Mouse (Mus musculus) kidney, adult 2 months (tissue): Measurements from ENCODE around the gene Rpl12. TPM values are rescaled to one million over a fixed set of nuclear protein-coding genes. Genes with fewer than 3 reads are reported as not detected.
A peak's percentile ranks its signal among the peaks of the same experiment; 100 is the strongest.

Experiments used
- DNase-seq: peaks from one replicate; pipeline ENCODE4 v3.0.0; 2021
- H3K27ac ChIP-seq: fragments of 200-500 bp; 2 replicates; pipeline ENCODE4 v1.5.1; 2012; ENCODE audit warnings: low read depth, low read length, control low read depth, inconsistent platforms; ENCODE audit not compliant: insufficient read depth
- H3K27me3 ChIP-seq: fragments of 200-500 bp; replicated peaks from 2 replicates; pipeline ENCODE4 v1.6.1; 2012; ENCODE audit warnings: mild to moderate bottlenecking, moderate library complexity, low read length, inconsistent platforms; ENCODE audit not compliant: control insufficient read depth, insufficient read depth
- H3K36me3 ChIP-seq: fragments of 200-500 bp; 2 replicates; pipeline ENCODE4 v1.6.1; 2012; ENCODE audit warnings: mild to moderate bottlenecking, moderate library complexity, low read length, inconsistent platforms; ENCODE audit not compliant: control insufficient read depth, insufficient read depth
- H3K4me1 ChIP-seq: fragments of 200-500 bp; 2 replicates; pipeline ENCODE4 v1.6.1; 2011; ENCODE audit warnings: low read length; ENCODE audit not compliant: control insufficient read depth, insufficient read depth
- H3K4me3 ChIP-seq: fragments of 200-500 bp; 2 replicates; pipeline ENCODE4 v1.5.1; 2011; ENCODE audit warnings: mild to moderate bottlenecking, low read depth, low read length, control low read depth; ENCODE audit not compliant: insufficient read depth
- CTCF ChIP-seq: fragments of 200-500 bp; conservative IDR thresholded peaks from 2 replicates; pipeline ENCODE4 v1.5.1; 2011; ENCODE audit warnings: low read depth, mild to moderate bottlenecking, control low read depth, low read length, moderate library complexity, mixed read lengths; ENCODE audit not compliant: insufficient read depth, insufficient read length
- POLR2A ChIP-seq: fragments of 200-500 bp; IDR thresholded peaks from one replicate; pipeline ENCODE4 v1.6.1; 2011; ENCODE audit warnings: low read depth, low read length, control low read depth
- WGBS: fragments of 180-500 bp; shearing (Covaris S2); methylation state at CpG from one replicate; pipeline ENCODE4 v1.1.7; 2018; 5-methylcytosine and 5-hydroxymethylcytosine counted together
- polyA plus RNA-seq: library from polyadenylated mRNA; depleted of rRNA; stranded (reverse); fragments of >200 nt; gene quantifications from 2 replicates; pipeline ENCODE4 v1.2.3, GENCODE M21; 2012; rRNA removed

Gene Rpl12
- 166 and 270 TPM in 2 replicates for polyA plus RNA-seq

GRCm38 (mm10) chr2:32961192-32961995 lies at the start of gene Rpl12, which contains the start of gene Lrsam1:
Gene Rpl12 (plus strand): TSS chr2:32961559.
Gene Lrsam1 (minus strand): TSS chr2:32961614.
- peak within 1 kb of the TSS; percentile 27; the same call in 1 of the 2 replicates for H3K27ac ChIP-seq
- H3K4me1 ChIP-seq: peaks cover 13% of the 10 kb centered on the region; the same call in 1 of the 2 replicates
- H3K27me3 ChIP-seq: no peaks in the 10 kb centered on the region
- H3K36me3 ChIP-seq: no peaks in the 10 kb centered on the region
- H3K4me3 ChIP-seq: peak within 1 kb of the TSS; percentile 74
- 2% methylated on average over 55 of the region's 55 CpGs for WGBS
- peak; percentile 96 for DNase-seq
- peak; percentile 74 for TF ChIP-seq POLR2A
- TF ChIP-seq CTCF: no peak

DNA sequence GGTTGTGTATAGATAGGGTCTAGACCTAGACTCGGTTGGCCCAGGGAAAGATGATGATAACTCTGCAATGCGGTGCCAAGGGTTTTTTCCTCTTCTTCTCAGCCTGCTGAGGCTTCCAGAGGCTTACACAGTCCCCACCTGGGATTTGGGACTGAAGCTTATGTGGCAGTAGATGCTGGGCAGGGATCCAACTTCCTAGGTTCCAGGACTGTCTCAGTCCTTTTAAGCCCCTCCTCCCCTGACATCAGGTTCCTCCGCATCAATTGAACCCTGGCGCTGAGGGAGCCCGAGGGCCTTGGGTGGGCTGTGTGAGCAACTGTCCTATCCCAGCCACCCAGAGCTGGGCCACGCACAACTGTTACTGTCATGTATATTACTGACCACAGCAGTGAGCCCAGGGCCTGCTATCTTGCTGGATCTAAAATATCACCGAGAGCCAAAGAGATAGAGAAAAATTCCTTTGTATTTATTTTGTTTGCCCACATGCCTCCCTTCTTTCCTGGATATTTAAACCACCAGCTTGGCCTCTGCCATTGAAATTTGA lies 49.6 kb upstream of the Rpl12 start:
- DNase-seq: no peak
- WGBS: 86% methylated on average over 7 of the region's 7 CpGs
- TF ChIP-seq CTCF (no peak), POLR2A (no peak)
- Histone ChIP-seq H3K36me3 (no peaks in the 10 kb centered on the region), H3K27me3 (no peaks in the 10 kb centered on the region), H3K4me3 (no peak overlapping the region), H3K27ac (no peak overlapping the region), H3K4me1 (peaks cover 14% of the 10 kb centered on the region)

GRCm38 (mm10) chr2:32912210-32912804 lies 49.1 kb upstream of the Rpl12 start:
- Histone ChIP-seq H3K36me3 (no peaks in the 10 kb centered on the region), H3K27me3 (no peaks in the 10 kb centered on the region), H3K4me1 (peaks cover 10% of the 10 kb centered on the region), H3K27ac (no peak overlapping the region), H3K4me3 (no peak overlapping the region)
- WGBS: 33% methylated on average over 19 of the region's 19 CpGs
- DNase-seq: peak; percentile 86
- TF ChIP-seq POLR2A (no peak), CTCF (peak; percentile 100; the same call in 1 of the 2 replicates)

GRCm38 (mm10) chr2:32914362-32914761 lies 47.0 kb upstream of the Rpl12 start:
- Histone ChIP-seq H3K4me3 (no peak overlapping the region), H3K27me3 (no peaks in the 10 kb centered on the region), H3K27ac (peak overlapping the region; percentile 81), H3K36me3 (no peaks in the 10 kb centered on the region), H3K4me1 (peaks cover 9% of the 10 kb centered on the region)
- no peak for TF ChIP-seq POLR2A
- no peak for TF ChIP-seq CTCF
- peak; percentile 25 for DNase-seq
- 33% methylated on average over 5 of the region's 5 CpGs for WGBS

DNA sequence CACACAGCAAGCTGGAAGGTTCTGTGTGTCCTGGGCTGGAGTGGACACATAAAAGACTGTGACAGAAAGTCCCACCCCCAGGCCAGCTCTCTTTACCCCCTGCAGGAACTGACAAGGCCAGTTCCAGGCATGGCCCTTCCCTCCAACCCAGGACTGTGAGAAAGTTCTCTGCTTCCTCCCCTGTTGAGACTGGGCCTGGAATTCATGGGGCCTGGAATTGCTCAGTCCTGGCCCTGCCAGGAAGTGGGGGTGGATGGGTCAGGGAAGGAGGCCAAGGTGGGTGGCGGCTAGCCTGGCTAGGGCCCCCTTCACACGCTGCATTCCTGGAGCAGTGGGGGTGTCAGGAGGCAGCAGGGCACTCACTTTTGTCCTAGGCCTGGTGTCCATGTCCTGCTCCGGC lies 46.5 kb upstream of the Rpl12 start:
- no peak for TF ChIP-seq POLR2A
- TF ChIP-seq CTCF: no peak
- H3K4me3 ChIP-seq: no peak overlapping the region
- no peaks in the 10 kb centered on the region for H3K27me3 ChIP-seq
- H3K4me1 ChIP-seq: peaks cover 9% of the 10 kb centered on the region
- peak; percentile 79 for DNase-seq
- no peaks in the 10 kb centered on the region for H3K36me3 ChIP-seq
- WGBS: 52% methylated on average over 3 of the region's 3 CpGs
- H3K27ac ChIP-seq: peak overlapping the region; percentile 81

- Histone ChIP-seq H3K4me3 (no peak overlapping the region), H3K27ac (no peak overlapping the region), H3K4me1 (peaks cover 9% of the 10 kb centered on the region), H3K27me3 (no peaks in the 10 kb centered on the region), H3K36me3 (0 out of 2 replicates have a peak, but pooled peaks cover 1% of the 10 kb centered on the region)
- TF ChIP-seq POLR2A (no peak), CTCF (no peak)
- peak; percentile 32 for DNase-seq
- 77% methylated on average over 11 of the region's 11 CpGs for WGBS
Observed at GRCm38 (mm10) chr2:32917526-32917925, 43.8 kb upstream of the Rpl12 start.

GRCm38 (mm10) chr2:32918391-32918790 lies 43.0 kb upstream of the Rpl12 start:
- H3K27me3 ChIP-seq: no peaks in the 10 kb centered on the region
- peaks cover 9% of the 10 kb centered on the region for H3K4me1 ChIP-seq
- no peak for DNase-seq
- TF ChIP-seq CTCF (no peak), POLR2A (no peak)
- H3K4me3 ChIP-seq: no peak overlapping the region
- H3K27ac ChIP-seq: no peak overlapping the region
- H3K36me3 ChIP-seq: 0 out of 2 replicates have a peak, but pooled peaks cover 1% of the 10 kb centered on the region
- WGBS: 74% methylated on average over 9 of the region's 9 CpGs
